Mouse (Mus musculus): ENCODE results near the gene Cmc1. TPM values are rescaled to one million over a fixed set of nuclear protein-coding genes. Genes with fewer than 3 reads are reported as not detected.
"Not testable (repeated sequence)": the region's sequence is repeated elsewhere in the genome, so short reads cannot be mapped to it uniquely, and the experiment has no call there.

Cmc1 gene
- polyA plus RNA-seq, 1 experiment from 2014 or later: 38.4 TPM

DNA sequence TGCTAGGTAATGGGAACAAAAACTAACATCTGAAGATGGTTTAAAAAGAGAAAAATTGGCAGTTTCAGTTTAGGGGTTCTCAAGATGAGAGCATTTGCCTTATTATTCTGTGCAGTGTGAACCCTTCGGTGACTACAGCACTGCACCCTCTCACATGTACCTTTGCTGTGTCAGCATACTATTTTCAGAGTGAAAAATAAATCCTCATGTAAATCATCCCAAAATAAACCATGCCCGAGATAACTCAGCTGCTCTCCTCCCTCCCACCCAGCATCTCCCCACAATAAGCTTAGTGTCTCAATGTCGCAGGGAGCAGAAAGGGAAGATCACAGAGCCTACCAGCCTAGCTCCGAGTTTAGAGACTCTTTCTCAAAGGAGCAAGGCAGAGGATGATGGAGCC lies 23.1 kb upstream of the Cmc1 start:
- Histone ChIP-seq H3K27me3 (no peaks in the 10 kb centered on the region), H3K4me1 (no peaks in the 10 kb centered on the region), H3K27ac (no peak overlapping the region), H3K36me3 (no peaks in the 10 kb centered on the region), H3K9me3 (no peaks in the 10 kb centered on the region), H3K4me2 (no peak overlapping the region), H3K9ac (no peak overlapping the region), H3K4me3 (no peak overlapping the region)
- 82% methylated on average over 4 of the region's 4 CpGs for WGBS
- ATAC-seq (ENCODE audit: borderline replicate concordance, extremely low read depth, low FRiP score, low TSS enrichment): no peak

DNA sequence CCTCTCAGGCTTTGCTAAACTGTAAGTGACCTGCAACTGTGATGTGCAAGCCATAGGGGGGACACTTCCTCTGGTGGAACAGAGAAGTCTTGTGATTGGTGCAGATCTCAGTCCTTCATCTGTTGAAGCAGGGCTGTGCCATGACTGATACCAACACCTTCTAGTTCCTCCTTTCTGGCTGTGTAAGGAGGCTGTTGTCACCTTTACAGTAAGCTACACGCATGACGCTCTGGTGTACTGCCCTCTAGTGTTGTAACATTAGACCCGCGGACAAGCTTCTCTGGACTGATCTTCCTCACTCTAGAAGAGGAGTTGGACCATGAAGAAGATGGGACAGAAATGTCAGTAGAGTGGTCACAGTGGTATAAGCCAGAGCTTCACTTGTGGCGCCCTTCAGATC lies 18.6 kb upstream of the Cmc1 start:
- Histone ChIP-seq H3K36me3 (no peaks in the 10 kb centered on the region), H3K9me3 (no peaks in the 10 kb centered on the region), H3K4me2 (no peak overlapping the region), H3K27me3 (no peaks in the 10 kb centered on the region), H3K27ac (no peak overlapping the region), H3K4me3 (no peak overlapping the region), H3K4me1 (no peaks in the 10 kb centered on the region), H3K9ac (no peak overlapping the region)
- no peak for ATAC-seq (ENCODE audit: borderline replicate concordance, extremely low read depth, low FRiP score, low TSS enrichment)
- 43% methylated on average over 5 of the region's 5 CpGs for WGBS

DNA sequence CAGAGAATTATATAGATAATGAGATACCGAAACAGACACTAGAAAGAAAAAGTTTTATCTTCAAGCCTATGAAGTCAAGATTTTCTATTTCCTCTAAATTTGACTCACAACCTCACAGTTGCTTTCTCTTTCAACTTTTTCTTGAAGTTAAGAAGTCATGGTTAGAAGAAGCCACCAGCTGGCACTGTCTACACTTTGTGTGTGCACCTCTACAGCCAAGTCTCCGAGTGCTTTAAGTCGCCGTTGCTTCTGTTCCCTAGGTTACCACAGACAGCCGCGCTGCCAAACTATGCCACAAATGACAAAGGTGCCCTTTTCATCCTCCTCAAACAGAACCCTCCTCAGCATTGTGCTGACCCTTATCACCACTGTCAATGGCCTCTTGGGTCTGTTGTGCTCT lies 17.6 kb upstream of the Cmc1 start:
- ATAC-seq (ENCODE audit: borderline replicate concordance, extremely low read depth, low FRiP score, low TSS enrichment): no peak
- WGBS: 85% methylated on average over 6 of the region's 6 CpGs
- H3K9ac ChIP-seq: no peak overlapping the region
- no peaks in the 10 kb centered on the region for H3K9me3 ChIP-seq
- no peaks in the 10 kb centered on the region for H3K36me3 ChIP-seq
- H3K4me1 ChIP-seq: no peaks in the 10 kb centered on the region
- no peak overlapping the region for H3K27ac ChIP-seq
- H3K27me3 ChIP-seq: no peaks in the 10 kb centered on the region
- no peak overlapping the region for H3K4me2 ChIP-seq
- H3K4me3 ChIP-seq: no peak overlapping the region

GRCm38 (mm10) chr9:118161536-118161935 lies 11.6 kb upstream of the Cmc1 start:
- Histone ChIP-seq H3K9me3 (no peaks in the 10 kb centered on the region), H3K27ac (no peak overlapping the region), H3K4me1 (no peaks in the 10 kb centered on the region), H3K4me2 (no peak overlapping the region), H3K27me3 (no peaks in the 10 kb centered on the region), H3K4me3 (no peak overlapping the region), H3K9ac (no peak overlapping the region), H3K36me3 (no peaks in the 10 kb centered on the region)
- no peak for ATAC-seq (ENCODE audit: borderline replicate concordance, extremely low read depth, low FRiP score, low TSS enrichment)
- 82% methylated on average over 6 of the region's 6 CpGs for WGBS

DNA sequence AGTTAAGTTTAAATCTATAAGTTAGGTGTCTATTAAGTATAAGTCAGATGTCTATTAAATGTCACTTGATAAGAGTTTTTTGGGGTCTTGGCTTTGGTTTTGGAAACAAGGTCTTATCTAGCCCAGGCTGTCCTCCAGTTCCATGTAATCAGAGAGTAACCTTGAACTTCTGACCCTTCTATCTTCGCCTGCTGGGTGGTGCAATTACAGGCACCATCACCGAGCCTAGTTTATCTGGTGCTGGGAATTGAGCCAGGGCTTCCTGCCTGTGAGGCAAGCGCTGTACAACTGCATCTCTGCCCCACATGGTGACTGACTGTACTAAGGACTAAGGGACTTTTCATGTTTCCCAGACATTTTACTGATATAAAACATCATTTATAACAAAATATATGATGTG lies 10.0 kb upstream of the Cmc1 start:
- no peaks in the 10 kb centered on the region for H3K4me1 ChIP-seq
- H3K9ac ChIP-seq: no peak overlapping the region
- H3K4me2 ChIP-seq: no peak overlapping the region
- WGBS: 39% methylated on average over 3 of the region's 3 CpGs
- ATAC-seq (ENCODE audit: borderline replicate concordance, extremely low read depth, low FRiP score, low TSS enrichment): no peak
- H3K36me3 ChIP-seq: no peaks in the 10 kb centered on the region
- no peak overlapping the region for H3K27ac ChIP-seq
- H3K9me3 ChIP-seq: no peaks in the 10 kb centered on the region
- H3K4me3 ChIP-seq: no peak overlapping the region
- H3K27me3 ChIP-seq: no peaks in the 10 kb centered on the region

- WGBS: 91% methylated on average over 4 of the region's 4 CpGs
- H3K36me3 ChIP-seq: no peaks in the 10 kb centered on the region
- no peak overlapping the region for H3K4me3 ChIP-seq
- H3K27me3 ChIP-seq: no peaks in the 10 kb centered on the region
- H3K9me3 ChIP-seq: no peaks in the 10 kb centered on the region
- no peaks in the 10 kb centered on the region for H3K4me1 ChIP-seq
- H3K27ac ChIP-seq: no peak overlapping the region
- no peak overlapping the region for H3K4me2 ChIP-seq
- ATAC-seq (ENCODE audit: borderline replicate concordance, extremely low read depth, low FRiP score, low TSS enrichment): no peak
- no peak overlapping the region for H3K9ac ChIP-seq
These were observed 8.2 kb upstream of the Cmc1 start for GRCm38 (mm10) chr9:118158201-118158600.

DNA sequence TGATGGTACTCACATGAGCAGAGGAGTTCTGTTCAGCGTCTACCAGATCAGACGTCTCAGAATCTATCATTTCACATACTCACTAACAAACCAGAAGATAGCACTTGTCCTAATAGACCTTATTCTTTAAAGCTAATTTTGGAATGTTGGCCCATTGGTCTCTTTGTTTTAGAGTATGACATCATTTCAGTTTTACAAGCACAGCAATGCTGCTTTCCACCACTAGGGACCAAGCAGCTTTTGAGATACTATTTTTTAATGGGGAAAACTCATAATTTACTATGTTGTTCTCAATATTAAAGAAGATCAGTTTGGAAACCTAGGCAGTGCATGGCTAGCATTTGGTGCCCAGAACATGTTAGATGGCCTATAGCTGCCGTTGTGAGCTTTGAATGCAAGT lies 7.3 kb upstream of the Cmc1 start:
- H3K9ac ChIP-seq: no peak overlapping the region
- no peak for ATAC-seq (ENCODE audit: borderline replicate concordance, extremely low read depth, low FRiP score, low TSS enrichment)
- H3K4me2 ChIP-seq: no peak overlapping the region
- no peaks in the 10 kb centered on the region for H3K36me3 ChIP-seq
- H3K27me3 ChIP-seq: no peaks in the 10 kb centered on the region
- 91% methylated on average over 3 of the region's 3 CpGs for WGBS
- no peak overlapping the region for H3K4me3 ChIP-seq
- H3K27ac ChIP-seq: no peak overlapping the region
- no peaks in the 10 kb centered on the region for H3K4me1 ChIP-seq
- H3K9me3 ChIP-seq: no peaks in the 10 kb centered on the region

DNA sequence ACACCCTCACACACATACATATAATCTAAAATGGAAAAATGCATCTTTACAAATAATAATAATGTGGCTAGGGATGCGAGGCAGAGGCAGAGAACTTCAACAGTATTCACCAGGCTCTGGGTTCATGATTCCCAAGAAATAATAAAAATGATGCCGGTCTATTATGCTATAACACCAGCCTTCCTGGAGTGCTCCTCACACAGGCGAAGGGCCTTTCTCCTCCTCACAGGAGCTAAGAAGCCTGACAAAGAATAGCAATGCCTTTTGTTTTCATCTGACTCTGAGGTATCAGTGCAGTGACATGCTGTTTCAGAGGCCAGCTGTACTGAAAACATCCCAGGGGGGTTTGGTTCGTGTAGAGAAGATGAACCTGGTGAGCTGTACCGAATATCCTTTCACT lies 4.7 kb upstream of the Cmc1 start:
- no peak overlapping the region for H3K27ac ChIP-seq
- no peaks in the 10 kb centered on the region for H3K27me3 ChIP-seq
- no peak for ATAC-seq (ENCODE audit: borderline replicate concordance, extremely low read depth, low FRiP score, low TSS enrichment)
- H3K4me2 ChIP-seq: no peak overlapping the region
- no peaks in the 10 kb centered on the region for H3K9me3 ChIP-seq
- no peaks in the 10 kb centered on the region for H3K36me3 ChIP-seq
- WGBS: 83% methylated on average over 5 of the region's 5 CpGs
- H3K4me3 ChIP-seq: no peak overlapping the region
- H3K9ac ChIP-seq: no peak overlapping the region
- H3K4me1 ChIP-seq: peaks cover 6% of the 10 kb centered on the region

DNA sequence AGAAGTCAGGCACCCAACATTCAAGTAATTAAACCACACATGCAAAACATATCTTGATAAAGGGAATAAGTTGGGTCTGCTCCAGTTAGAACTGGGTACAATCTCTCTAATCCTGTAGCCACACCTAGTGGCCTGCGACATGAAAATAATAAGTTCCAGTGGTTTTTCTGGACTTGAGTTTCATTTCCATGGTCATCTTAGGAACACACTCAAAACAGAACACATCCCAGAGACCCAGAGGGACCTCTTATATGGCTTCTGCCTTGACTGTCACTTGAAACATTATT lies 1.2 kb upstream of the Cmc1 start:
- Histone ChIP-seq H3K9ac (no peak overlapping the region), H3K9me3 (no peaks in the 10 kb centered on the region), H3K4me1 (peaks cover 15% of the 10 kb centered on the region), H3K27me3 (no peaks in the 10 kb centered on the region), H3K27ac (no peak overlapping the region), H3K4me2 (no peak overlapping the region), H3K4me3 (no peak overlapping the region), H3K36me3 (no peaks in the 10 kb centered on the region)
- ATAC-seq (ENCODE audit: borderline replicate concordance, extremely low read depth, low FRiP score, low TSS enrichment): no peak
- 88% methylated on average over 1 of the region's 1 CpGs for WGBS

DNA sequence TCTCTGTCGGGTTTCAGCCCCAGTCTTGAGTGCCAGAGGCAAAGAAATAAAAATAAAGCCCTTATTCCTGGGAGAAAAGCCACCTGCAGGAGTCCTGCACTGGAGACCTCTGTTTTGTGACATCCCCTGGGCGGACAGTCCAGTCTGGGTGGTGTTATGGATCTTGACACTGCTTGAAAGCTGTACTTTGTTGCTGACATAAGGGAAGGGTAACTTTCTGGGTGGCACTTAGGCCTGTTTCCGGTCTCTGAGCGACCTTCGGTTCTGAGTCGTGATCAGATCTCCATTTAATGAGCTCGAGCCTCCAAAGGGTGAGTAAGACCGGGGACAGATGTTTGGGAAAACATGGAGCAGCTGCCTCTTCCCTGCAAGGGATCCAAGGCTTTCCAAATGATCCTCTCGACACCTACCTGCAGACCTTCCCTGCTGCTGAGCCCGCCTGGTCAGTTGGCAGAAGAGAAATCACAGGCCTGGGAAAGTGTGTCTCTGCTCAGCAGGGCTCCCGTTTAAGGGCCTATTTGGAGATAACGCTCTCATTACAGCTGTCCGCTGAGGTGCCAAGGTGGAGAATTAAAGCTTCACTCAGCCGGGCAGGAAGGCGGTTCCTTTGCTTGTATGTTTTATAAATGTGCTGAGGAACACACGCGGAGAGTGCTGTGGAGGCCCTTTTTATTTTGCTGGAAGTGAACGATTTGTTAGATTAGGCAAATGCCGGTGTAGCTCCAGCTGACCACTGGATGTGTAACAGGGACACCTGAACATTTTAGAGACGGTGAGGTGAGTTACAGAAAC lies 648 bp upstream of the Cmc1 start:
- Histone ChIP-seq H3K4me3 (peak overlapping the region; percentile 87), H3K4me1 (peaks cover 15% of the 10 kb centered on the region), H3K27ac (no peak overlapping the region), H3K4me2 (peak overlapping the region; percentile 61), H3K27me3 (no peaks in the 10 kb centered on the region), H3K9ac (no peak overlapping the region), H3K36me3 (no peaks in the 10 kb centered on the region), H3K9me3 (no peaks in the 10 kb centered on the region)
- ATAC-seq (ENCODE audit: borderline replicate concordance, extremely low read depth, low FRiP score, low TSS enrichment): 0 out of 2 replicates have a peak, but pooled peaks have one; percentile 9
- 79% methylated on average over 20 of the region's 20 CpGs for WGBS

DNA sequence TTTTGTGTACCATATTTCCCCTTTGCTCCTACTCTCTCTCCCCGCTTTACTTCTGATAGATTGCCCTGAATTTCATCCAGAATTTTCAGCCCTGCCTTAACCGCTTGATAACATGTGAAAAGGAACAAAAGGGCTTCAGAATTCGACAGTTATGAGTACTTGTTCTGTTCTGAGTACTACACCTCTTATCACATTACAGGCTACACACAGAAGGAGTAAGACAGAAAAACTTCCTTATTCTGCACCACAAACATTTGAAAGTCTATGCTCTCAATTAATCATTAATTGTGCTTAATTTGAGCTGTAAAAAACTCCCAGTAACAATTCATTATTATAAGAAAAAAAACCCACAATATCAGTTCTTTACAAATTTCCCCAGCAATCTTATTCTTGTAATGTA lies 9.6 kb downstream of the Cmc1 start:
- H3K36me3 ChIP-seq; H3K9me3 ChIP-seq; H3K4me1 ChIP-seq; H3K9ac ChIP-seq; ATAC-seq (ENCODE audit: borderline replicate concordance, extremely low read depth, low FRiP score, low TSS enrichment); H3K4me2 ChIP-seq; H3K27ac ChIP-seq; H3K4me3 ChIP-seq; H3K27me3 ChIP-seq: not testable (repeated sequence)
- 68% methylated on average over 3 of the region's 3 CpGs for WGBS

GRCm38 (mm10) chr9:118110360-118110710 lies 39.6 kb downstream of the Cmc1 start:
- H3K9ac ChIP-seq: no peak overlapping the region
- WGBS: 84% methylated on average over 2 of the region's 2 CpGs

More at GRCm38 (mm10) chr9:118110360-118110710, 39.6 kb downstream of the Cmc1 start:
- H3K4me3 ChIP-seq: no peak overlapping the region
- H3K27me3 ChIP-seq: no peaks in the 10 kb centered on the region
- no peaks in the 10 kb centered on the region for H3K36me3 ChIP-seq
- H3K4me2 ChIP-seq: no peak overlapping the region
- no peak overlapping the region for H3K27ac ChIP-seq
- no peak for ATAC-seq (ENCODE audit: borderline replicate concordance, extremely low read depth, low FRiP score, low TSS enrichment)
- no peaks in the 10 kb centered on the region for H3K9me3 ChIP-seq
- no peaks in the 10 kb centered on the region for H3K4me1 ChIP-seq

Data from lung, embryonic 15.5 days (tissue).